Mouse (Mus musculus) mouse trophoblast stem cell (cell line): ENCODE data around the gene Sdk1.

Experiments
- in situ Hi-C, 2 experiments: fragments of 300-500 bp; cut with MseI, MboI; formaldehyde crosslinking; loops; 2 replicates in 1 of 2; 3 replicates in 1 of 2; pipeline ENCODE4 v1.15.1; 2025

The Sdk1 gene

DNA sequence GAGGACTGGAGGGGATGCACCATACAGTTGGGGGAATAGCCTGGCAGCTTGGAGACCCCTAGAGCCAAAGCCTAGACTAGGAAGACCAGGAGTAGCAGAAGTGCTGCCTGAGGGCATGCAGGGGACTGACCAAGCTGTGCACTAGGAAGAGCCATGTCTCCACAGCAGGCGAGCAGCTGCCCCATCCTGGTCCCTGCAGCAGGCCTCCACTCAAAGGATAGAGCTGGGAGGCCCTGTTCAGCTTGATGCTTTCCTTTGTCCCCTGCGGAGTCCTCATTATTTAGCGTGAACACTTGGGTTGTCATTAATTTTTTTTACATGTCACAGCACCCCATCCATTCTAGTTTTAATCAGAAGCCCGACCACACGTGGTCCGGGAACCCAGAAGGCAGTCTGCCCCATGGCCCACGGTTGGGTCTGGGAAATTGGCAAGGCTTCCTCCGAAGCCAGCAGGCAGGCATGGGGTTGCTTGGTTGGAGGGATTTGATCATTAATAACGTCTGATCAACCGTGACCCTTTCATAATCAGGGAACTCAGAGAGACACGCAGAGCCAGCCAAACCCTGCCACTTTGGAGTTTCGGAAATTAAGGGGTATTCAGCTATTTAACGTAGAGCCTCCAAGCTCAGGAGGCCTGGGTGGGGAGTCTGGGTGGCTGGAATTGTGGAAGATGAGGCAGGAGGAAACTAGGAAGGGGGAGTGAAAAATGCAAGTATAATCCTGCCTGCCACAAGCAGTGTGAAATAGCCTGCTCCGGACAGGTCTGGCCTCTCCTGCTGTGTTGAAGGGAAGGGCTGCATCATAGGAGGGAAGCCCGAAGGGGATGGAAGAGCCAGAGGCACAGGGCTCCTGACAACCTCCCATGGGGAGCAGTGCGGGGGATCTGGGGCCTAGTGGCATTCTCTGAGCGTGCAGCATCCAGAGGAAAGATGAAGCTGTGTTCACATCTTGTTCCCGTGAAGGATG lies 872.2 kb downstream of the Sdk1 start:
- in situ Hi-C loops = no loop called here

DNA sequence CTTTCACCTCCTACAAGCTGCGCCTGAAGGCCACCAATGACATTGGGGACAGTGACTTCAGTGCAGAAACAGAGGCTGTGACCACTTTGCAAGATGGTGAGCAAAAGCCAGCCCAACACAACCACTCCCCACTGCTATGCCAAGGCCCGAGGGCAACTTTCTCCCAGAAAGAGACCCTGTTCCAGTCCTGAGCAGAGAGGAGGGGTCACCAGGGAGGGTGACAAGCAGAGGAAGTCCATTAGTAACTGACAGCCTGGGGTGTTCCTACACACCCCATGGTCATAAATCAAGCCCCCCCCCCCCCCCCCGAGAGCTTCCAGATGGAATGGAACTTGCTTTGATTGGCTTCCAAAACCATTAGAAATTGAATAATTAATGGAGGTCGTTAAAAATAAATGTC lies 886.5 kb downstream of the Sdk1 start:
- in situ Hi-C loops = no loop called here

DNA sequence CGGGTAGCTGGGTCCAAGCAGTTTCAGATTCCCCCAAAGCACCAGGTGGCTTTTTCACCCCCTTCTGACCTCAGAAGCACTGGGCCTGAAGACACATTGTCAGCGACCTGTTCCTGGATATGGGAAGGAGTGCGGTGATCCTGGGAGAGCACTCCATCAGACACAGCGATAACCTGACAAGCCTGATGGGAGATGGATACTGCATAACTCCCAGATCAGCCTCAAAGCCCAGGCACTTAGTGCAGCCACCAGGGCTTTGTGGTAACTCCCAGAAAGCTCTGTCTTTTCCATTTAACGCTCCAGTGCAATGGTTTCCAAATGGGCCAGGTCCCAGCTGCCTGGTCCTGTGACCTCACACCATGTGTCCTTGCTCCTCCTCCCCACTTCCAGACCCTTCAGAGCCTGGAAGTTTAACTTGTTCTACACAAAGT lies 886.9 kb downstream of the Sdk1 start:
- in situ Hi-C loops = no loop called here

DNA sequence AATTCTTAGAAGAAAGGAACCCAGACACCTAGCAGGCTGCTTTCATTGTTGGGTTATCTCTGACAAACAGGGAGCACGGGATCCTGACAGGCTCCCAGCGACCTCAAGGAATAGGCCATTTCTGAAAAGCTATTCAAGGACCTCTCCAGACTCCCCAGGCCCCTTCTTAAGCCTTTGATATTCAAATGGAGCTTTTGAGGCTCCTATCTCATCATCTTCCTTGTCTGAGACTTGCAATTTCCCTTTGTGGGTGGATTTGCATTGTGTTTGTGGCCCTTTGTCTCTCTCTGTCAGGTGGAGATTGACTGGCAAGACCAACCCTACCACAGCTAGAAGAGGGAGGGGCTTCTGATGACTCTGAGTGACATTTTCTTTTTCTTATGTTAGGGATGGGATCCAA lies 888.7 kb downstream of the Sdk1 start:
- in situ Hi-C loops = no loop called here

DNA sequence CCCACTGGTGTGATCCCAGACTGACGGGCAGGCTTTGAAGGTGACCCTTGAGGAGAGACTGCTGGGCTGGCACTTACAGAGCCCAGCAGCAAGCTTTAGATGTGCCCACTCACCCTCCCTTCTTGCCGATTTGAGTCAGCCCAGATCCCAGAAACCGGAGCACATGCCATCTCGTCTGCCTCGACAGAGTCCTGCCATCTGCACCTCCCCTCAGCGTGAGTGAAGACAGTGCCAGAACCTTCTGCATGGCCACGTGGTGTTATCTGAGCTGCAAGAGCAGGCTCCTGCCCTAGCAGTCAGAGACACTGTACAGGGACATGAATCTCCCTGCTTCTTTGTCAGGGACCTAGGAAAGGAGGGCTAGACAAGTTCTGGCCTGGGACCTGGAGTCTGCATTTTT lies 898.7 kb downstream of the Sdk1 start:
- in situ Hi-C loops = no loop called here

DNA sequence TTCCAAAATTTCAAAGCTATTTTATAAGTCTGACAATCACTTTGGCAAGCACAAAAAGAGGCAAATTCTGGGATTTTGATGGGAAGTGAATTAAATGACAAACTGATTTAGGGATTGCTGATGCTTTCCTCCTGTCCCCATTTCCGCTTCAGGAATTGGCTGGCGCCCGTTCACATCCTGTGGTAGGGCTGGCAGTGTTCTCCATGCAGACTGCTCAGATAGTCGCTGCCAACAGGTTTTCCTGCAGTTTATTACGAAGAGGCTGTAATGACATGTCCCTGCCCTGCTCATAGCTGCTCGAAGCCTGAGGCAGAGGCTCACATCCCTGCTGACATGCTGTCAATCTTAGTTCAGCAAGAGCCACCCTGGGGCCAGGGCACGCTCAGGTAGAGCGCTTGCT lies 908.3 kb downstream of the Sdk1 start:
- in situ Hi-C loops = no loop called here

DNA sequence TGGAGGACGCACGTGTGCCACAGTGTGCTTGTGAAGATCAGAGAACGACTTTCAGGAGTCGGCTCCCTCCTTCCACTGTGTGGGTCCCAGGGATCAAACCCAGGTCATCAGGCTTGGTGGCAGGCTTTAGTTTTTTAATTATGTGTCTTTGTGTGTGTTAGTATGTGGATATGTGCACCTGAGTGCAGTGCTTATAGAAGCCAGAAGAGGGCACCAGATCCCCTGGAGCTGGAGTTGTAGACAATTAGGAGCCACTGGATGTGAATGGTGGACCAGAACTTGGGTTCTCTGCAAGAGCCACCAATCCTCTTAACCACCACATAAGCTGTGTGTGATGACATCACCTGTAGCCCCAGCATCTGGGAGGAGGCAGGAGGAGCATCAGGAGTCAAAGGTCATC lies 909.5 kb downstream of the Sdk1 start:
- in situ Hi-C loops = no loop called here

DNA sequence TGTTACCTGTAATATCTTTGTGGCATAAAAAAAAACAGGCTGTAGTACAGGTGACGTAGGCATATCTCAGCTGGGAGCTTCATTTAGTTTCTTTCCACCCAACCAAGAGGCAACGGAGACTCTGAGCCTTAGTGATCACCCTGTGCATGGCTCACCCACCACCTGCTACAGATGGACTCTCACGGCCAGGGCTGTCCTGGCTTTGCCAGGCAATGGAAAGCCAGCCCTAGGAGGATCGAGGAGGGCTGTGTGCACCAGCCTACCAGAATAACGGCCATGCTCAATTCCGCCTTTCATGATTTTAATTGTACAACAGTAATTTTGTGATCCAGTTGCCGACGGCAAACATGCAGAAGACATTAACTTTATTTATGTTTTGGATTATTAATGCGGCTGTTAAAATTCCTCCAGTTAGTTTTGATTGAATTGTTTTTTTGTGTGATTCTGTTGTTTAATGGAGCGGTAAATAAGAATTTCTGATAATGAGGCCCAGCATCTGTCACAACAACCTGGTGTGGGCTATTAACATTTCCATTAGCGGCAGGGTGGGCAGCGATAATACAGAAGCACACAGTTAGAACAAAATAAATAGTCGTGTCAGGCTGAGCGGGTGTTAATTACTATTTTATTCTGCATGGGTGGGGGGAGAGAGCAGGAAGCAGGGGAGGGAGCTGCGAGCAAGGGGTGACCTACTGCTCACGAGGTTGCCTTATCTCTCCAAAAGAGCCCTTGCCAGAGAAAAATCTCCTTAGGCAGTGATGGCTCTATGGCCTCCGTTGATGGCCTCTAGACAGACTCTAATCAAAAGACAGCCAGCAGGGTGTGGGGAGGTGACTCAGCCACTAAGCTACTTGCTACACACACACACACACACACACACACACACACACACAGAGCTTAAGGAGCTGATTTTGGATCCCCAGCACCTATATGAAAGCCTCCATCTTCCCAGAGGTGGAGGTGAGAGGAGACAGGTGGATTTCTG lies 915.9 kb downstream of the Sdk1 start:
- in situ Hi-C loops = no loop called here

DNA sequence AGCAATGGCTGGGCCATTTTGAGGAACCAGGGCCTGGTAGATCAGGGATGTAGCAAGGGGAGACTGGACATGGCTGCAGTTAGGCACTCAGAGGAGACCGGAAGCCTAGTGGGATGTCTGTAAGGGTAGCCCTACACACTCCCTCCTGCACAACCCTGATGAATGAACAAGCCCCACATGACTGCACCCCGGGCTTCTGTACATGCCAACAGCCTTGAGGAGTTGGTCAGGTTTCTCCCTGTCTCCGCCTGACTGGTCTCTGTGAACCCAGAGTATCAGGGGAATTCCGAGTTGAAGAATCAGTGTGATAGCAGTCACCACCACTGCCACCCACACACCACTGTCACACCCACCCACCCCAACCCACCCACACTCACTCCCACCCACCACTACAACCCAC lies 922.2 kb downstream of the Sdk1 start:
- in situ Hi-C loops = no loop called here

DNA sequence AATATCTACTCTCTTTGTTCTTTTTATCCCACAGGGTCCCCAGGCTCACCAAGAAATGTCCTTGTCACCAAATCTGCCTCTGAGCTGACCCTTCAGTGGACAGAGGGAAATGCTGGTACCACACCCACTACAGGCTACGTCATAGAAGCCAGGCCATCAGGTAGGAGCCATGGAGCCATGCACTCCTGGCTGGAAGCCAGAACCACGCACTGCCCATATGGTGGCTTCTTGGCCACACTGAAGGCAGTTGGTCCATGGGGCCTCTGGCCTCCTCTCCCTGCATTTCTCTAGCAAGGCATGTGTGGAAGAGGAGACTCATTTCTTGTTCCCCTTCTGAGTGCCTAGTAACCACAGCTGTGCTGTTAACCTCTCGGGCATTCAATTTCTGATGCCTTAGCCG lies 932.3 kb downstream of the Sdk1 start:
- in situ Hi-C loops = no loop called here

DNA sequence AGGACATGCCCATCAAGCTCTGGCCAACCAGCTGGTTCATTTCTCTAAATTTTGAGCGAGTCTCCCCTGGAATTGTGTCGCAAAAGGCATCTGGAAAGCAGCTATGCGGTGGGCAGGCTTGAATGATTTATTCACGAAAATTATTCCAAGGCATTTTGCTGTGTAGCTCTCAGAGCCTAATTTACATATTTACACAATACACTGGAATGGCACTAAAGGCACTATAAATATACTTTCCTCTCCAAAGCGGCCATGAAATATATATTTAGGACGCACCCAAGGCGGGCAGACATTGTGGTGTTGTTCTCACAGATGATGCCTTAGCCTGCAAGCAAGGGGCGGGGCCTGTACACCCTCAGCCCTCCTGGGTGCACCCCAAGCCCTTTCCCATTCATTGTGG lies 936.9 kb downstream of the Sdk1 start:
- in situ Hi-C loops = no loop called here

DNA sequence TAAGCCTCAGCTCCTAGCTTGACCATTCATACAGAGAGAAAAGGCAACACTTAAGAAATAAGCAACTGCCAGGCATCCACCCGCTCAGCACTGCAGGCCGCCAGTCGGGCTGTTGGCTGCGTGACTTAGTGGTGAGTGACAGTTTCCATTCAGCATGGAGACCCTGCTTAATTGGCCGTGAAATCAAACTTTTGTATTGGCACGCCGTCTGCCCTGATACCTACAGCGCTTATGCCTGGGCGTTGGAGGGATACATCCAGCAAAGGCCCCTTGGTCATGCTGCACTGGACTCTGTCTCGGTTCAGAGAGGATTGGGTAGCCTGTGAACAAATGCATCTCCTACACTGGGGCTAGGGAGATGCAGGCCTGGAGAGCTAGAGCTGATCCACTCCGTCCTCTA lies 938.0 kb downstream of the Sdk1 start:
- in situ Hi-C loops = no loop called here

DNA sequence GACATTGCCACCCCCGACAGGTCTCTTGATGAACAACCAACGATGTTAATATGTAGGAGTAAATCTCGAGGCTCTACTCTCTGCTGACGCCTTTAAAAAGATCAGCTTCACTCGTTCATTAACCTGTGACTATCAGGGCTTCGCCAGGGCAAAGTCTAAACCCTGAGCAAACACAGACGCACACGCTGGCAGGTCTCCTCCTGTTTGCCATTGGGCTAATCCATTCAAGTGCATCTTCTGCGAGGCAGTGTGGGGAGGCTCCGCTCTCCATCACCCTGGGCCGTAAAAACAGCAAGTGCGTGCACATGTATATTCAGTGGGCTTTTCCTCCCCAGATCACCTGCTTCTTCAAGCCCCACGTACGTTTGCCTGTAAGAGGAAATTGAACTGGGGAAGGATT lies 940.6 kb downstream of the Sdk1 start:
- in situ Hi-C loops = no loop called here

DNA sequence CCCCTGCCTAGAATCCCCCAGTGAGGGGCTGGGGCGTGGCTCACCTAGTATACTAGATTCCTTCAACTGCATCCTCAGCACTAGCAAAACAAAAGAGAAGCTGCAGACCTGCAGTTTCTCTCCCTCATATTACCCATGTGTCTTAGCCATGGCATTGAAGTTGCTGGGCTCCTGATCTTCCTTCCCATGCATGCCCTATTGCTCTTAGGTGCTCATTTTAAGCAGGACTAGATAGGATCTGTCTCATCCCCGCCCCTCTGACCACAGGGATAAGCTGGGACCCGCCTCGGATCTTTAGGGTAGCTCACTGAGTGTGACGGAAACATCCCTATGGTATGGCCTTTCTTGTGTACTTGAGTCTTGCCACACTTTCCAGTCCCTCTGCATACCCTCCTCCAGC lies 947.5 kb downstream of the Sdk1 start:
- in situ Hi-C loops = no loop called here

DNA sequence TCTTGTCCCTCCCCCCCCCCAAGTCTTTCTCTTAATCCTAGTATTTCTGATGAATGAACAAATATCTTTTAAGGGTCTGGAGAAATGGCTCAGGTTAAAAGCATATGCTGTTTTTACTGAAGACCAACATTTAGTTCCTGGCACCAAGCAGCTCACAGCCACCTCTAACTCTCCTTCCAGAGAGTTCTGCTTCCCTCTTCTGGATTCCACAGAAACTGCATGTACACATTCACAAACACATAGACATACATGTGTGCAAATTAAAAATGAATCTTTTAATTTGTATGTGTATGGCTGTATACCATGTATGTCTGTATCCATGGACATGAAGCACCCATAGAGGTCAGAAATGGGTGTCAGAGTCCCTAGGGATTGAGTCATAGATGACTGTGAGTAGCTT lies 968.6 kb downstream of the Sdk1 start:
- in situ Hi-C loops = no loop called here

DNA sequence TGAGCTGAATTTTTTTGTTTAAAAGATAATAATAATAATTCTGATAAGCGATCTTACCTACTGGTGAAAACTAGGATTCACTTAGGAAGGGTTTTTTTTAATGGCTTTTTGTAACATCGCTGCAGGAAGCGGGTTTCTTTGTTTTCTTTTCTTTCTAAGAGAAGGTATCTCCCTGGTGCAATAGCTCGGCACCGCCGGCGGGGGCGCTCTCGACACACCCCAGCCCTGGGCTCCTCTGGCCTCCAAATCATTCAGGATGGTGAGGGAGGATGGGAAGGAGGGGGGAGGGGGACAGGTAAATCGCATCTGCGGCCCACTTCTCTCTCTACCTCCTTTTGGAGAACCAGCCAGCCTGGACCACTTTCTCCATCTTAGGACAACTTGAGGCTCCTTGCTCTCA lies 971.0 kb downstream of the Sdk1 start:
- in situ Hi-C loops = no loop called here

DNA sequence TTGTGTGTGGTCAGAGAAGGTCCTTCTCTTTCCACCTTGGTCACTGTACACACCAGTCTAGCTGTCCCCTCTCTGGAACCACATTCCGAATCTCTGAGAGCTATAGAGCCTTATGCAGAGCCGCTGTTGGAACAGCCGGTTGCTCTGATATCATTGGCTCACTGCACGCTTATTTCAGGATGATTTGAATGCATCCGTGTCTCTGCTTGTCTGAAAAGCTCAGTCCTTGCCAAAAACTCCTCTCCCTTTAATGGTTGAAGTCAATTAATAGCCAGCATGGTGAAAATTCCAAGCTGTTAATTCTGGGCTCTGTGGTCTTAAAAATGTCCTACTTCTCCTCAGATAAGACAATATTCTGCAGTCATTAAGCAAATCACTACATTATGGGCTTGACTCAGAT lies 974.7 kb downstream of the Sdk1 start:
- in situ Hi-C loops = no loop called here

DNA sequence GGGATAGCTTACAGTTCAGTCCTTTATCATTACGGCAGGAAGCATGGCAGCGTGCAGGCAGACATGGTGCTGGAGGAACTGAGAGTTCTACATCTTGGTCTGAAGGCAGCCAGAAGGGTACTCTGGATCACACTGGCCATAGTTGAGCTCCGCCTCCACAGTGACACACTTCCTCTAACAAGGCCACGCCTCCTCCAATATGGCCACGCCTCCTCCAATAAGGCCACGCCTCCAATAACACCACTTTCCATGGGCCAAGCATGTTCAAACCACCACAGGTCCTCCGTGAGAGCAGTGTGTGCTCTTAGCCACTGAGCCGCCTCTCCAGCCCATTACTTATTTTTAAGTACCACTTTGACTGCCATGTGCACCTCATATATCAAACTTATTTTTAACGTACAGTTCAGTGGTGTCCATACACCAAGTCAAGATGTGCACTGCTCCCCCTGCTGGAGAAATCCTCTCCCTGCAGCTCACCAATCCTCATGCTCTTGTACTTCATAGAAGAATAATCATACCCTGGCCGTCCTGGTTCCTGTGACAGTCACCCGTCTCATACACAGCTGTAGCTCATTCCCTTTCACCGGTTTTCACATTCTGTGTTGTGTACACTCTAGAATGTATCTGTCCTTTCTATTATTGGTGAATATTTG lies 979.7 kb downstream of the Sdk1 start:
- in situ Hi-C loops = no loop called here

DNA sequence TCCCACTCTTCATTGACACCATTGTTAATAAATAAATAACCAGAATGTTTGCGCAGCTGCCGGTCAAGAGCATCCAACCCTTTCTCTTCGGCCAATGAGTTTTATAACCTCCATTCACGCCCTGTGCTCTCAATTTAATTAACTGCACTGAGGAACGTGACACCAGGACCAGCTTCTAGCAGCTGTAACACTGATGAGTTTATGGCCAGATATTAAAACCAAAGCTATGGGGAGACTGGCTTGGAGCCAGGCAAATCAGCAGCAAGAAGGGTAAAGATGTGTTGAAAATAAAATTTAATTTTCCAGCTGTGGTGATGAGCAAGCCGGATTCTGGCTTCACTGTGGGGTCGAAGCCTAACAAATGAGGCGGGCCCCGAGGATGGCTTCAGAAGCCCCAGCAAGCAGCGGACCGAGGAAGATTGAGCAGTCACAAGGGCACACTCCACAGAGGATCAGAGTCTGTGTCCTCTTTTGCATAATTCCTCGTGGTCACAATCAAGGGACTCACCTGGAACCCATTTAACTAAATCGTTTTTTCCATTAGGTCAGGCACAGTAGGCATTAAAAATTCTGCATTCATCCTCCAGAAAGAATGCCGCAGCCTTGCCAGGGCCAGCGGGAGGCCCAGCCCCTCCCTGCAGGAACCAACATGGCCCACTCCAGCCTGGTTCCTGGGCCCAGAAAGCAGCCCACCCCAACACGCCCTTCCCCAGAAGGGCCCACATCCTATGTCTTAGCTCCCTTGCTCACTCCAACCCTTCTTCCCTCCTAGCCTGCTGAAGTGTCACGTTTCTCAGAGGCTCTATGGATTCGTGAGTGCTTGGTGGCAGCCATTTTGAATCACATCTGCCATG lies 987.9 kb downstream of the Sdk1 start:
- in situ Hi-C loops = no loop called here

DNA sequence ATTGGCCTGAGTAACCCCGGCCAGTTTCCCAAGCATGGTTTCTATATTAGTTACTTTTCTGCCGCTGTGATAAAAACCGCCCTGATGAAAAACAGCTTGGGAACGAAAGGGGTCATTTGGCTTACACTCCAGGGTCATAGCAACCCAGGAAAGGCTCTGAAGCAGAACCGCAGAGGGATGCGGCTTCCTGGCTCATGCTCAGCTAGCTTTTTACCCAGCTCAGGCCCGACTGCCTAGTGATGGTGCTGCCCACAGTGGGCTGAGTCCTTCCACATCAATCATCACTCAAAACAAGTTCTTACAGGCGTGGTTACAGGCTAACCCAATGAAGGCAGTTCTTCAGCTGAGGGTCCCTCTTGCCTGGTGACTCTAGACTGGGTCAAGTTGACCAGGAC lies 988.5 kb downstream of the Sdk1 start:
- in situ Hi-C loops = no loop called here

DNA sequence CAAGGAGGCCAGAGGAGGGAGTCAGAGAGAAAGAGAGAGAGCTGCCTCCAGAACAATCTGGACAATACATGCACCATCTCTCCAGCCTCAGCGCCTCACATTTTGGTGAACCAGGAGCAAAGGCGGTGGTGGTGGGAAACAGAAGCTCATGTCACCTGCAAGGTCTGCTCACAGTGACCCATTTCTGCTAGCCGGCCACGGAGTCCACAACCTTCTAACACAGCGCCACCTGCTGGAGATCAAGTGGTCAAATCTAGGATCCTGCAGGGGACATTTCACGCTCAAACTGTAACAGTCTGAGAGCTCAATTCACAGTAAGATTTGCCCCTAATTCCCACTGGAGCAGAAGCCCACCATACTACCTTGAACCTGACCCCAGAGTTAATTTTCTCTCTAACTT lies 999.0 kb downstream of the Sdk1 start:
- in situ Hi-C loops = no loop called here
